Mouse (Mus musculus) cortical plate, adult 2 months (tissue): ENCODE measurements around the gene Sptlc3.

Experiments used
- CTCF ChIP-seq: fragments of 200-500 bp; IDR thresholded peaks from 2 replicates; pipeline ENCODE4 v1.5.1; 2011; ENCODE audit warnings: mild to moderate bottlenecking, control low read depth, low read length; ENCODE audit not compliant: insufficient read depth; ENCODE audit errors: extremely low read depth
- POLR2A ChIP-seq: fragments of 200-500 bp; IDR thresholded peaks from 2 replicates; pipeline ENCODE4 v1.6.1; 2011; ENCODE audit warnings: mild to moderate bottlenecking, low read length, control low read depth; ENCODE audit not compliant: insufficient read depth; ENCODE audit errors: extremely low read depth

- TF ChIP-seq CTCF = no peak
- no peak for TF ChIP-seq POLR2A
Observed at GRCm38 (mm10) chr2:139612410-139613107, 118.8 kb downstream of the Sptlc3 start.
